Mouse (Mus musculus): ENCODE data around the gene Mettl8. TPM values are rescaled to one million over a fixed set of nuclear protein-coding genes. Genes with fewer than 3 reads are reported as not detected.
A peak's percentile ranks its signal among the peaks of the same experiment; 100 is the strongest.

The Mettl8 gene
- 7.8 TPM for polyA plus RNA-seq (2012; fragmentation: generic; extraction: Trizol)

DNA sequence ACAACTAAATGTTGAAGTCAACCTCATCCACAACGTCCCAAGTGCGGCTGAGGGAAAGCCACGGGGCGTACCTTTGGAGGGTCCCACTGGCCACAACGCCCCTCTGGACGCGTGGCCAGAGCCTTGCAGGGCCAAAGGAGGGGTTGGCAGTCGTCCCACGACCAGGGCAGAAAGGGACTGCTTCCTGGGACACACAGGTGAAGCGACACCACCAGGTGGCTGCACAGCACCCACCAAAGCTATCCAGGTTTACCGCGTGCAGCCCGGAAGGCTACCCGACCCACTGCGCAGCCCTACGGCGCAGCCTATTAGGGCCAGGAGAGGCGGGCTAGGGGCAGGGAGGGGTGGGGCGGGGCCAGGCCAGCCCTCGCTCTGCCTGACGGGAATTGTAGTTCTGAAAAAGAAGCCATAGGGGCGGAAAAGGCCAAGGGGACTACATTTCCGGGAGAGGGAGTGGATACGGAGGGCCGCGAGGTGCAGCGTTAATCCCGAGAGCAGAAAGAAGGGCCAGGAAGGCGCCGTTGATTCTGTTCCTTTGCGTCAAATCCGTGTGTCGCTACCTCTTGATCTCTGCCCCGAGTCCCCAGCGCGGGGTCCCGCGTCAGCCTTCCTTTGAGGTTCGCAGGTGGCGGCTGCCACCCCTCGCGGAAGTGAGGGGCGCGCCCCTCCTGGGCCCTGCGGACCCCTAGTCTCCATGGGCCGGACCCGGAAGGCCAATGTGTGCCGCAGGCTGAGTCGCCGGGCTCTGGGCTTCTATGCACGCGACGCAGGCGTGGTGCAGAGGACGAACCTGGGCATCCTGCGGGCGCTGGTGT is at the start of gene Mettl8, which contains the start of gene Dcaf17:
Mettl8 (minus strand) TSS at position 284 of the 815 bp plus-strand sequence.
Dcaf17 (plus strand) TSS at position 29 of the 815 bp plus-strand sequence.
- H3K4me3 ChIP-seq: peak within 1 kb of the TSS; percentile 88
- no peaks in the 10 kb centered on the region for H3K27me3 ChIP-seq (ENCODE audit: control insufficient read depth, insufficient read depth, insufficient read length)
- H3ac ChIP-seq (ENCODE audit: control insufficient read depth, insufficient read length): peak within 1 kb of the TSS; percentile 41
- H3K79me2 ChIP-seq (ENCODE audit: control insufficient read depth, insufficient read depth): no peaks in the 10 kb centered on the region
- no peaks in the 10 kb centered on the region for H3K36me3 ChIP-seq (ENCODE audit: control insufficient read depth, insufficient read depth)
- TF ChIP-seq TCF12 (IDR thresholded peaks at IDR 0.05; ENCODE audit: insufficient read depth, poor library complexity, severe bottlenecking) (no peak), USF1 (IDR thresholded peaks at IDR 0.05; ENCODE audit: low read depth) (peak; percentile 30), TCF3 (IDR thresholded peaks at IDR 0.05; ENCODE audit: insufficient read length, low read depth) (no peak), POLR2A (IDR thresholded peaks at IDR 0.05; ENCODE audit: insufficient read length, low read depth) (peak; percentile 90), SRF (IDR thresholded peaks at IDR 0.05; ENCODE audit: control insufficient read depth, insufficient read length, low read depth) (peak; percentile 43), CEBPB (IDR thresholded peaks at IDR 0.05; ENCODE audit: insufficient read depth, poor library complexity, severe bottlenecking) (no peak), POLR2AphosphoS2 (IDR thresholded peaks at IDR 0.05; ENCODE audit: insufficient read length, low read depth) (peak; percentile 78)
- peak within 1 kb of the TSS; percentile 84 for H3K4me2 ChIP-seq (ENCODE audit: low read depth)

DNA sequence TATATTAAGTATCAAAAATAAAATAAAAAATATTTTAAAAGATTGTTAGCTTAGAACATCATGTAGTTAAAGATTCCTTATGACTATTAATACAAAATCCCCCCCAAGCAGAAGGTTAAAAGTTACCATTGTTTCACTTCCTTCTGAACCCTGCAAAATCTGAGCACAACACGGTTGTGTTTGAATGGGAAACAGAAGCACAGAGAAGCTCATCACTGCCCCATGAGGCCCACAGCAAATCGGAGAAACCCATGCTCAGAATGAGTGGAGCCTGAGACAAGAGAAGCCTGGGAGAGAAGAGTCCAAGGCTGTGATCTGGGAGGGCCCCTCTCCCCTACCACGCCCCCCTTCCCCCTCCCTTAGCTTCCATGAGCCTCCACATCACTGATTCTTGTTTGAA is 49.3 kb upstream of the Mettl8 start:
- Histone ChIP-seq H3ac (ENCODE audit: control insufficient read depth, insufficient read length) (no peak overlapping the region), H3K79me2 (ENCODE audit: control insufficient read depth, insufficient read depth) (no peaks in the 10 kb centered on the region), H3K4me3 (no peak overlapping the region), H3K36me3 (ENCODE audit: control insufficient read depth, insufficient read depth) (peaks cover 4% of the 10 kb centered on the region), H3K4me2 (ENCODE audit: low read depth) (no peak overlapping the region), H3K27me3 (ENCODE audit: control insufficient read depth, insufficient read depth, insufficient read length) (no peaks in the 10 kb centered on the region)
- no peak for TF ChIP-seq USF1 (IDR thresholded peaks at IDR 0.05; ENCODE audit: low read depth)

DNA sequence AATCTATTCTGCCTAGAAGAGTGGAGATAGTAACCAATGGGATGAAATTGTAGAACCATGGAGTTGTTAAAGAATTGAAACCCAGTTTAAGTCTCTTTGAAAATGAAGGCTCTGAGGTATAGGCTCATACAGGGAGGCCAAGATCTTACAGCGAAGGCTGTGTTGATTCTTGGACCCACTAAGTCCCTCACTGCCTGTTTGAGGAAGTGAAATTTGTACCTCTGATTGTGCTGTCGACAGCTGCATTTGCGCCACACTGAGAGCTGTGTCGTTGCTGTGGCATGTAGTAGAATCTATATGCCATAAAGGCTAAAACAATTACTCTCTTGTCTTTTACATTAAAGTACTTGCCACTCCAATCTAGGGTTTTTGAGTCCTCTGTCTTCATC is 47.9 kb upstream of the Mettl8 start:
- H3K79me2 ChIP-seq (ENCODE audit: control insufficient read depth, insufficient read depth): no peaks in the 10 kb centered on the region
- H3ac ChIP-seq (ENCODE audit: control insufficient read depth, insufficient read length): no peak overlapping the region
- no peak overlapping the region for H3K4me2 ChIP-seq (ENCODE audit: low read depth)
- peaks cover 4% of the 10 kb centered on the region for H3K36me3 ChIP-seq (ENCODE audit: control insufficient read depth, insufficient read depth)
- no peak overlapping the region for H3K4me3 ChIP-seq
- TF ChIP-seq POLR2A (IDR thresholded peaks at IDR 0.05; ENCODE audit: insufficient read length, low read depth) (no peak), USF1 (IDR thresholded peaks at IDR 0.05; ENCODE audit: low read depth) (no peak), MYOG (IDR thresholded peaks at IDR 0.05; ENCODE audit: control insufficient read depth in 1 of 3, insufficient read depth in 1 of 3, insufficient read length in 2 of 3, low read depth in 2 of 3) (no peak), REST (IDR thresholded peaks at IDR 0.05; ENCODE audit: insufficient read depth, insufficient read length) (no peak)
- no peaks in the 10 kb centered on the region for H3K27me3 ChIP-seq (ENCODE audit: control insufficient read depth, insufficient read depth, insufficient read length)

DNA sequence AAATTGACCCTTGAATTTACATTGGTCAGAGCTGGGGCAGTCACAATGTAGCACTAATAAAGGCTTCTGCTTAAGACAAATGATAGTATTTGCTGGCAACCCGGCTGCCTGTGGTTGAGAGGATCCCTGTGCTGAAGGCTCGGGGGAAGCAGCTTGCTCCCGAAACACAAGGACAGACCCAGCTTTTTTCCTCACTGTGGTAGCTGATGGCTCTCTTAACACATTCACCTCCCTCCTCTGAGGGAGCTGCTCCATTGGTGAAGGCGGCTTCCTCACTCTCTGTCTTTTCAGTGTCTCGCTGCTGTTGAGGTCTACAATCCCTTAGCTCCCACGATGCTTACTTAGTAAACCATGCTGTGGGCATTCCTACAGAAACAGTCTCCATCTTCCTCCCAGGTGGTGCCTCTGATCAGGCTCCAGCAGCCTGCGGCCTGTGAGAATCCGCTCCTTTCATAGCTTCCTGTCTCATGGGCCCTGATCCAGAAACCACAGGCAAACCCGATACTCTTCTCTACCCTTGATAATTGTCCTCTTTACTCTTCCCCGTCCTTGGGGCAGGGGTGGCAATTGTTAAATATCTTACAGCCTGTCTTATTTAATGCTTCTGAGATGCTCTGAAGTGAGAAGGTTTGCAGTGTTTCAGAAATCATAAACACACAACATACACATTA is 47.4 kb upstream of the Mettl8 start:
- TF ChIP-seq MAX (IDR thresholded peaks at IDR 0.05; ENCODE audit: low read depth) (no peak), POLR2A (IDR thresholded peaks at IDR 0.05; ENCODE audit: insufficient read length, low read depth) (no peak), REST (IDR thresholded peaks at IDR 0.05; ENCODE audit: insufficient read depth, insufficient read length) (no peak), USF1 (IDR thresholded peaks at IDR 0.05; ENCODE audit: low read depth) (no peak), E2F4 (IDR thresholded peaks at IDR 0.05; ENCODE audit: insufficient read depth) (no peak), MYOD1 (IDR thresholded peaks at IDR 0.05; ENCODE audit: control insufficient read depth in 1 of 3, insufficient read length in 2 of 3, low read depth in 2 of 3) (no peak), CEBPB (IDR thresholded peaks at IDR 0.05; ENCODE audit: insufficient read depth, poor library complexity, severe bottlenecking) (no peak), SRF (IDR thresholded peaks at IDR 0.05; ENCODE audit: control insufficient read depth, insufficient read length, low read depth) (no peak), MYOG (IDR thresholded peaks at IDR 0.05; ENCODE audit: control insufficient read depth in 1 of 3, insufficient read depth in 1 of 3, insufficient read length in 2 of 3, low read depth in 2 of 3) (no peak), TCF12 (IDR thresholded peaks at IDR 0.05; ENCODE audit: insufficient read depth, poor library complexity, severe bottlenecking) (no peak), TCF3 (IDR thresholded peaks at IDR 0.05; ENCODE audit: insufficient read length, low read depth) (no peak), POLR2AphosphoS2 (IDR thresholded peaks at IDR 0.05; ENCODE audit: insufficient read length, low read depth) (no peak)
- Histone ChIP-seq H3K4me2 (ENCODE audit: low read depth) (peak overlapping the region; percentile 7), H3K4me3 (no peak overlapping the region), H3K36me3 (ENCODE audit: control insufficient read depth, insufficient read depth) (peaks cover 4% of the 10 kb centered on the region), H3ac (ENCODE audit: control insufficient read depth, insufficient read length) (no peak overlapping the region), H3K79me2 (ENCODE audit: control insufficient read depth, insufficient read depth) (no peaks in the 10 kb centered on the region), H3K27me3 (ENCODE audit: control insufficient read depth, insufficient read depth, insufficient read length) (no peaks in the 10 kb centered on the region)

DNA sequence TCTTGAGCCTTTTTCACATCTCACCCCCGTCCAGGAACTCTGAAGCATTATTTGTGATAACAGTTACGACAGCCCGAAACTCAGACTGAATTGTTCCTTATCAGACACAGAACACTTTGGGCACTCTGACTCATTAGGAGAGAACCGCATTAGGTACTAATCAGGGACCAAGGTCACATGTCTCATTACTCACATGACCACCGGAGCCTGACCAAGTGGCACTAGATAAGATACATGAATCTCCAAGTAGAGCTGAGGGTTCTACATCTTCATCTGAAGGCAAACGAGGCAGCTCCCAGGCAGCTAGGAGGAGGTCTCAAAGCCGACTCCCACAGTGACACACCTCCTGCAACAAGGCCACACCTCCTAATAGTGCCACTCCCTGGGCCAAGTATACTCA is 40.8 kb upstream of the Mettl8 start:
- no peaks in the 10 kb centered on the region for H3K79me2 ChIP-seq (ENCODE audit: control insufficient read depth, insufficient read depth)
- no peaks in the 10 kb centered on the region for H3K27me3 ChIP-seq (ENCODE audit: control insufficient read depth, insufficient read depth, insufficient read length)
- H3K4me2 ChIP-seq (ENCODE audit: low read depth): no peak overlapping the region
- TF ChIP-seq SRF (IDR thresholded peaks at IDR 0.05; ENCODE audit: control insufficient read depth, insufficient read length, low read depth) (no peak), E2F4 (IDR thresholded peaks at IDR 0.05; ENCODE audit: insufficient read depth) (no peak), MYOD1 (IDR thresholded peaks at IDR 0.05; ENCODE audit: control insufficient read depth in 1 of 3, insufficient read length in 2 of 3, low read depth in 2 of 3) (no peak), MAX (IDR thresholded peaks at IDR 0.05; ENCODE audit: low read depth) (no peak), TCF3 (IDR thresholded peaks at IDR 0.05; ENCODE audit: insufficient read length, low read depth) (no peak), REST (IDR thresholded peaks at IDR 0.05; ENCODE audit: insufficient read depth, insufficient read length) (no peak), CEBPB (IDR thresholded peaks at IDR 0.05; ENCODE audit: insufficient read depth, poor library complexity, severe bottlenecking) (no peak), MYOG (IDR thresholded peaks at IDR 0.05; ENCODE audit: control insufficient read depth in 1 of 3, insufficient read depth in 1 of 3, insufficient read length in 2 of 3, low read depth in 2 of 3) (no peak), POLR2A (IDR thresholded peaks at IDR 0.05; ENCODE audit: insufficient read length, low read depth) (no peak), TCF12 (IDR thresholded peaks at IDR 0.05; ENCODE audit: insufficient read depth, poor library complexity, severe bottlenecking) (no peak), USF1 (IDR thresholded peaks at IDR 0.05; ENCODE audit: low read depth) (no peak), POLR2AphosphoS2 (IDR thresholded peaks at IDR 0.05; ENCODE audit: insufficient read length, low read depth) (no peak)
- H3ac ChIP-seq (ENCODE audit: control insufficient read depth, insufficient read length): no peak overlapping the region
- no peak overlapping the region for H3K4me3 ChIP-seq
- peaks cover 4% of the 10 kb centered on the region for H3K36me3 ChIP-seq (ENCODE audit: control insufficient read depth, insufficient read depth)

Data from myocyte (in vitro differentiated cells).